Mouse (Mus musculus) myocyte (in vitro differentiated cells): Measurements from ENCODE around the gene Dcaf11.

Source experiments
- MYOG ChIP-seq, 3 experiments: IDR thresholded peaks; one replicate each; pipeline ENCODE4 v1.6.1; 2011; ENCODE audit warnings: control low read depth in 2 of 3, low read depth in 2 of 3, mild to moderate bottlenecking in 2 of 3; ENCODE audit not compliant: insufficient read length in 2 of 3, control insufficient read depth in 1 of 3, insufficient read depth in 1 of 3
- POLR2A ChIP-seq: IDR thresholded peaks from one replicate; pipeline ENCODE4 v1.6.1; 2011; ENCODE audit warnings: low read depth, mild to moderate bottlenecking, control low read depth, moderate library complexity; ENCODE audit not compliant: insufficient read length
- TCF12 ChIP-seq: IDR thresholded peaks from one replicate; pipeline ENCODE4 v1.6.1; 2011; ENCODE audit warnings: mild to moderate bottlenecking, control low read depth; ENCODE audit not compliant: poor library complexity, insufficient read depth, severe bottlenecking

DNA sequence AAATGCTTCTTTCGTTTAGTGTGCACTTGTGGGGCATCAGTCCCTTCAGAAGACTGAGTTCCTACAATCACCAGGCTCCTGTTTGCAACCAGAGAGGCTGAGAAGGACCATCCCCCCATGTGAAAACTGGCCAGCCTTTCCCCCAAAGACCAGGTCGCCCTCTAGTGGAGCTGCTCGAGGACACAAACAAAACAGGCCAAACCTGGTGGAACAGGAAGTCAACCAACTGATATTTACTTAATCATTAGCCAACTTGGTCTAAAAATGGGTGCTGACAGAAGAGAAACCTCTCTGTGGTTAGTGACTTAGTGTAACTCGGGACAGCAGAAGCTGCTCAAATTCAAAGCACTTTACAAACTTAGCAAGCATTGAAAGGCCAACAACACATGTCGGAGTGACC lies 2.8 kb upstream of the Dcaf11 start:
- TF ChIP-seq POLR2A (no peak), TCF12 (no peak), MYOG (IDR thresholded peaks at IDR 0.05; ENCODE audit: control insufficient read depth in 1 of 3, insufficient read depth in 1 of 3, insufficient read length in 2 of 3, low read depth in 2 of 3) (no peak)
